21 mouse cellular contexts compared by ENCODE assay signal in genomic region chr13:58281936-58282335, GRCm38 (mm10). TPM values are rescaled to one million over a fixed set of nuclear protein-coding genes. Genes with fewer than 3 reads are reported as not detected.
A peak's percentile ranks its signal among the peaks of the same experiment; 100 is the strongest.
DNase-seq lines count a peak whose midpoint lies in the region; ATAC-seq lines count a peak whose summit lies in the region.
"Had no signal": no experiment of that assay in that cellular context is flagged by ENCODE, and none has a peak within 500 bp of the region (broad histone marks: within the 10 kb centered on the region; RNA-seq: fewer than 3 reads in every experiment).

No protein-coding gene starts in this region.

- no peak overlapping the region for H3K4me3 ChIP-seq in kidney, embryonic 14.5 days (ENCODE audit: low read length)
- H3K4me3 ChIP-seq: embryonic facial prominence, embryonic 10.5 days; forebrain, embryonic 13.5 days; heart, adult 2 months; heart, embryonic 15.5 days; hindbrain, embryonic 13.5 days had no signal

- H3K4me1 ChIP-seq in kidney, embryonic 14.5 days (ENCODE audit: control insufficient read depth, insufficient read depth, low read length), result no peaks in the 10 kb centered on the region
- H3K4me1 ChIP-seq: embryonic facial prominence, embryonic 10.5 days; forebrain, embryonic 13.5 days; heart, embryonic 15.5 days; hindbrain, embryonic 13.5 days had no signal

- intact Hi-C loops in left cerebral cortex, postnatal 14 days (cut with DNase I), result no loop called here

- no peak for ATAC-seq in kidney, embryonic 14.5 days (ENCODE audit: low FRiP score, low TSS enrichment)
- ATAC-seq in CD4-positive, CD25-positive, alpha-beta regulatory T cell, adult 4 months, result no peak
- ATAC-seq: forebrain, embryonic 13.5 days; forebrain, postnatal 0 days; hindbrain, postnatal 0 days had no signal

- no peak overlapping the region for H3K27ac ChIP-seq in kidney, embryonic 14.5 days (ENCODE audit: low read depth, low read length)
- H3K27ac ChIP-seq: embryonic facial prominence, embryonic 10.5 days; forebrain, embryonic 13.5 days; heart, adult 2 months; heart, embryonic 15.5 days; hindbrain, embryonic 13.5 days; hindbrain, postnatal 0 days had no signal

- no peaks in the 10 kb centered on the region for H3K27me3 ChIP-seq in kidney, embryonic 14.5 days (ENCODE audit: control insufficient read depth, insufficient read depth, low read length)
- H3K27me3 ChIP-seq: forebrain, embryonic 13.5 days; hindbrain, embryonic 13.5 days had no signal

- no peak overlapping the region for H3K4me2 ChIP-seq in kidney, embryonic 14.5 days (replicated peaks; ENCODE audit: low read depth, low read length)
- H3K4me2 ChIP-seq: forebrain, embryonic 13.5 days; heart, embryonic 11.5 days; heart, embryonic 15.5 days; hindbrain, embryonic 13.5 days had no signal

- DNase-seq in kidney, adult 11 months, result peak; percentile 51
- peak; percentile 17 for DNase-seq in kidney, postnatal 14 days
- DNase-seq in kidney, adult 18-20 months, result no peak
- DNase-seq in 416B (ENCODE audit: low read depth) (peak; percentile 58), ES-CJ7 (ENCODE audit: low read depth, low spot score) (peak; percentile 40)
- DNase-seq in left cerebral cortex, postnatal 14 days (ENCODE audit: low spot score in 2 of 2), result no peak
- DNase-seq: B cell, adult 2 months; cerebellum, adult 11-12 months; cerebellum, postnatal 10 days; forebrain, postnatal 0 days; gastrocnemius, postnatal 14 days; heart, adult 2 months; heart, postnatal 14 days had no signal

- WGBS in kidney, embryonic 14.5 days, result 69% methylated on average over 4 of the region's 4 CpGs

- H3K9ac ChIP-seq in kidney, embryonic 14.5 days (ENCODE audit: low read depth, low read length), result no peak overlapping the region
- H3K9ac ChIP-seq: forebrain, embryonic 13.5 days; forebrain, postnatal 0 days; heart, embryonic 15.5 days; hindbrain, embryonic 13.5 days had no signal

- no peaks in the 10 kb centered on the region for H3K36me3 ChIP-seq in kidney, embryonic 14.5 days (ENCODE audit: control insufficient read depth, insufficient read depth, low read length)
- H3K36me3 ChIP-seq: embryonic facial prominence, embryonic 10.5 days; heart, embryonic 15.5 days; hindbrain, embryonic 13.5 days had no signal

- no peaks in the 10 kb centered on the region for H3K9me3 ChIP-seq in kidney, embryonic 14.5 days (ENCODE audit: control insufficient read depth, low read length)
- H3K9me3 ChIP-seq: embryonic facial prominence, embryonic 10.5 days; forebrain, embryonic 13.5 days; heart, embryonic 15.5 days; hindbrain, embryonic 13.5 days had no signal

RNA-seq across cellular contexts. Expression of gene Gkap1, which starts 6.4 kb away (rescaled TPM):
- 26.9 and 33.7 TPM in 2 replicates for polyA plus RNA-seq in kidney, embryonic 14.5 days (2014; fragmentation: Nextera tagmentation; extraction: Ambion mirVana)
- under 1 TPM; 0.52 to 0.86 TPM for polyA plus RNA-seq in CD4-positive, CD25-positive, alpha-beta regulatory T cell, adult 4 months (2017; shearing (Covaris generic))
- total RNA-seq in left cerebral cortex, postnatal 14 days (2021), result 10 to 100 TPM; 13.7 to 18.4 TPM

Comparison
In these comparisons a context has a peak if more than half of its experiments do, and no peak if none do; other contexts are left out.
1. DNase-seq: peak in kidney, adult 11 months (single experiment), kidney, postnatal 14 days (single experiment), 416B (single experiment) and ES-CJ7 (single experiment); none in kidney, adult 18-20 months (single experiment) and left cerebral cortex, postnatal 14 days (0 of 2).
2. RNA of gene Gkap1, which starts 6.4 kb away (polyA plus RNA-seq): 26.9 to 33.7 TPM in kidney, embryonic 14.5 days; 0.52 to 0.86 TPM in CD4-positive, CD25-positive, alpha-beta regulatory T cell, adult 4 months; every median in the first group is over 10 times any median in the second.